Mouse (Mus musculus) testis, adult 2 months (tissue): ENCODE measurements around the gene Evi5l.

Experiments
- CTCF ChIP-seq: fragments of 200-500 bp; IDR thresholded peaks from 2 replicates; pipeline ENCODE4 v1.5.1; 2012; ENCODE audit warnings: low read depth, mild to moderate bottlenecking, inconsistent platforms, low read length, moderate library complexity; ENCODE audit not compliant: control insufficient read depth, insufficient read depth, insufficient replicate concordance
- POLR2A ChIP-seq: fragments of 200-500 bp; IDR thresholded peaks from 2 replicates; pipeline ENCODE4 v1.6.1; 2012; ENCODE audit warnings: low read depth, mild to moderate bottlenecking, inconsistent platforms, low read length, moderate library complexity; ENCODE audit not compliant: control insufficient read depth

GRCm38 (mm10) chr8:4252116-4252760 is 85.9 kb downstream of the Evi5l start:
- no peak for TF ChIP-seq CTCF
- no peak for TF ChIP-seq POLR2A
